Mouse (Mus musculus): ENCODE results near the gene Myrfl. TPM values are rescaled to one million over a fixed set of nuclear protein-coding genes. Genes with fewer than 3 reads are reported as not detected.

Gene Myrfl
- total RNA-seq, 2 experiments from 2014 or later = not detected

GRCm38 (mm10) chr10:116827306-116827705 is 69.4 kb downstream of the Myrfl start:
- DNase-seq (ENCODE audit: low spot score in 2 of 2) = no peak

GRCm38 (mm10) chr10:116815311-116816060 is 81.2 kb downstream of the Myrfl start:
- DNase-seq (ENCODE audit: low spot score in 2 of 2) = no peak

GRCm38 (mm10) chr10:116813150-116813549 is 83.6 kb downstream of the Myrfl start:
- DNase-seq (ENCODE audit: low spot score in 2 of 2) = no peak

- no peak for DNase-seq (ENCODE audit: low spot score in 2 of 2)
Measured at GRCm38 (mm10) chr10:116810738-116811137, 86.0 kb downstream of the Myrfl start.

GRCm38 (mm10) chr10:116809383-116809782 is 87.3 kb downstream of the Myrfl start:
- DNase-seq (ENCODE audit: low spot score in 2 of 2) = no peak

GRCm38 (mm10) chr10:116808556-116809353 is 88.0 kb downstream of the Myrfl start:
- no peak for DNase-seq (ENCODE audit: low spot score in 2 of 2)

GRCm38 (mm10) chr10:116802178-116802794 is 94.4 kb downstream of the Myrfl start:
- DNase-seq (ENCODE audit: low spot score in 2 of 2) = no peak

GRCm38 (mm10) chr10:116801281-116801680 is 95.4 kb downstream of the Myrfl start:
- no peak for DNase-seq (ENCODE audit: low spot score in 2 of 2)

GRCm38 (mm10) chr10:116796066-116796465 is 100.7 kb downstream of the Myrfl start:
- DNase-seq (ENCODE audit: low spot score in 2 of 2) = no peak

- no peak for DNase-seq (ENCODE audit: low spot score in 2 of 2)
Measured at GRCm38 (mm10) chr10:116789096-116789495, 107.6 kb downstream of the Myrfl start.

- no peak for DNase-seq (ENCODE audit: low spot score in 2 of 2)
Measured at GRCm38 (mm10) chr10:116788431-116788830, 108.3 kb downstream of the Myrfl start.

GRCm38 (mm10) chr10:116784098-116784497 is 112.6 kb downstream of the Myrfl start:
- DNase-seq (ENCODE audit: low spot score in 2 of 2) = no peak

GRCm38 (mm10) chr10:116783020-116783419 is 113.7 kb downstream of the Myrfl start:
- DNase-seq (ENCODE audit: low spot score in 2 of 2) = no peak

- DNase-seq (ENCODE audit: low spot score in 2 of 2) = no peak
Measured at GRCm38 (mm10) chr10:116777947-116778346, 118.8 kb downstream of the Myrfl start.

- DNase-seq (ENCODE audit: low spot score in 2 of 2) = no peak
Measured at GRCm38 (mm10) chr10:116776846-116777245, 119.9 kb downstream of the Myrfl start.

GRCm38 (mm10) chr10:116773846-116774750 is 122.6 kb downstream of the Myrfl start:
- no peak for DNase-seq (ENCODE audit: low spot score in 2 of 2)

GRCm38 (mm10) chr10:116771215-116771935 is 125.3 kb downstream of the Myrfl start:
- DNase-seq (ENCODE audit: low spot score in 2 of 2) = peak in 1 of 2 experiments; percentile 16

- no peak for DNase-seq (ENCODE audit: low spot score in 2 of 2)
Measured at GRCm38 (mm10) chr10:116768642-116769041, 128.1 kb downstream of the Myrfl start.

- no peak for DNase-seq (ENCODE audit: low spot score in 2 of 2)
Measured at GRCm38 (mm10) chr10:116766525-116766924, 130.2 kb downstream of the Myrfl start.

- no peak for DNase-seq (ENCODE audit: low spot score in 2 of 2)
Measured at GRCm38 (mm10) chr10:116761476-116762068, 135.1 kb downstream of the Myrfl start.
